Mouse (Mus musculus) C2C12 (cell line): ENCODE data around the gene 3110009E18Rik. TPM values are rescaled to one million over a fixed set of nuclear protein-coding genes. Genes with fewer than 3 reads are reported as not detected.

ENCODE experiments used
- H3K27me3 ChIP-seq: one replicate; pipeline ENCODE4 v1.6.1; 2011; ENCODE audit not compliant: control insufficient read depth, insufficient read depth, insufficient read length
- H3K36me3 ChIP-seq: one replicate; pipeline ENCODE4 v1.6.1; 2011; ENCODE audit not compliant: control insufficient read depth, insufficient read depth
- H3K4me3 ChIP-seq: one replicate; pipeline ENCODE4 v1.5.1; 2011; ENCODE audit warnings: mild to moderate bottlenecking, control low read depth; ENCODE audit not compliant: poor library complexity, insufficient read depth, severe bottlenecking
- H3K79me2 ChIP-seq: one replicate; pipeline ENCODE4 v1.6.1; 2011; ENCODE audit not compliant: control insufficient read depth, insufficient read depth
- H3K79me3 ChIP-seq: one replicate; pipeline ENCODE4 v1.6.1; 2011; ENCODE audit warnings: low read depth, control low read depth
- H3ac ChIP-seq: one replicate; pipeline ENCODE3; 2011; ENCODE audit warnings: low read depth; ENCODE audit not compliant: control insufficient read depth, insufficient read length
- CEBPB ChIP-seq: IDR thresholded peaks from one replicate; pipeline ENCODE4 v1.6.1; 2011; ENCODE audit warnings: low read depth, mild to moderate bottlenecking, control low read depth, moderate library complexity
- CTCF ChIP-seq: IDR thresholded peaks from one replicate; pipeline ENCODE4 v1.5.1; 2011; ENCODE audit not compliant: control insufficient read depth, insufficient read depth, insufficient read length
- FOSL1 ChIP-seq: IDR thresholded peaks from one replicate; pipeline ENCODE4 v1.8.0; 2011; ENCODE audit warnings: mild to moderate bottlenecking, low read length; ENCODE audit not compliant: poor library complexity, insufficient read depth, severe bottlenecking
- MAX ChIP-seq: IDR thresholded peaks from one replicate; pipeline ENCODE4 v1.6.1; 2011; ENCODE audit warnings: mild to moderate bottlenecking, control low read depth
- MYOD1 ChIP-seq: IDR thresholded peaks from one replicate; pipeline ENCODE4 v1.6.1; 2011; ENCODE audit warnings: low read depth; ENCODE audit not compliant: control insufficient read depth, insufficient read length
- MYOG ChIP-seq: IDR thresholded peaks from one replicate; pipeline ENCODE4 v1.6.1; 2011; ENCODE audit not compliant: control insufficient read depth, insufficient read length; ENCODE audit errors: extremely low read depth
- USF1 ChIP-seq: IDR thresholded peaks from one replicate; pipeline ENCODE4 v1.6.1; 2011; ENCODE audit warnings: low read depth, mild to moderate bottlenecking, control low read depth, moderate library complexity
- polyA plus RNA-seq: library from polyadenylated mRNA; unstranded; fragments of >200 nt; fragmentation: generic; extraction: Trizol; gene quantifications from one replicate; pipeline ENCODE4 v1.2.1, GENCODE M21; 2012; ENCODE audit warnings: missing spikeins

Gene 3110009E18Rik
- polyA plus RNA-seq, 1 experiment = 19.8 TPM

- no peaks in the 10 kb centered on the region for H3K79me3 ChIP-seq
- H3ac ChIP-seq = no peak overlapping the region
- TF ChIP-seq MAX (no peak), MYOD1 (no peak), USF1 (no peak)
- H3K79me2 ChIP-seq = no peaks in the 10 kb centered on the region
- H3K4me3 ChIP-seq = no peak overlapping the region
- no peaks in the 10 kb centered on the region for H3K36me3 ChIP-seq
- H3K27me3 ChIP-seq = no peaks in the 10 kb centered on the region
These were observed 69.3 kb downstream of the 3110009E18Rik start for GRCm38 (mm10) chr1:120190300-120190699.

GRCm38 (mm10) chr1:120190946-120191345, 70.0 kb downstream of the 3110009E18Rik start:
- Histone ChIP-seq H3K4me3 (no peak overlapping the region), H3ac (no peak overlapping the region), H3K27me3 (no peaks in the 10 kb centered on the region), H3K79me3 (no peaks in the 10 kb centered on the region), H3K79me2 (no peaks in the 10 kb centered on the region), H3K36me3 (no peaks in the 10 kb centered on the region)
- TF ChIP-seq FOSL1 (no peak), MYOD1 (no peak), CEBPB (no peak), MAX (no peak), CTCF (no peak)

DNA sequence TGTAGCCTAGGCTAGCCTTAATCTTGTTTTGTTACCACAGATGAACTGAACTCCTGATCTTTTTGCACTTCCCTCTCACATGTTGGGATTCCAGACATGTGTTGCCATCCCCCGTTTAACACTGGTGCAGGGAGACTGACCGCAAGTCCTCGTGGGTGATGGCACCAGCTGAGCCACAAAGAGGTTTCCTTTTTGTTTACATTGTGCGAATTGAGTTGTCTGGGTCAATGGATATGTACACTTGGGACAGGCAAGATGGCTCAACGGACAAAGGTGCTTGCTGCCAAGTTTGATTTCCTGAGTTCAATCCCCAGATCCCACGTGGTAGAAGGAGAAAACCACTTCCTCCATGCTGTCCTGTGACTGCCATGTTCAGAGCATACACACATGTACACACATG, 71.3 kb downstream of the 3110009E18Rik start:
- no peak for TF ChIP-seq CEBPB
- H3K4me3 ChIP-seq = no peak overlapping the region
- no peaks in the 10 kb centered on the region for H3K79me2 ChIP-seq
- no peak overlapping the region for H3ac ChIP-seq
- no peaks in the 10 kb centered on the region for H3K36me3 ChIP-seq
- H3K27me3 ChIP-seq = no peaks in the 10 kb centered on the region
- no peaks in the 10 kb centered on the region for H3K79me3 ChIP-seq

- Histone ChIP-seq H3K79me2 (no peaks in the 10 kb centered on the region), H3ac (no peak overlapping the region), H3K79me3 (no peaks in the 10 kb centered on the region), H3K4me3 (no peak overlapping the region), H3K27me3 (no peaks in the 10 kb centered on the region), H3K36me3 (no peaks in the 10 kb centered on the region)
- TF ChIP-seq MYOD1 (no peak), MAX (no peak), FOSL1 (no peak), CTCF (no peak), USF1 (no peak), MYOG (no peak), CEBPB (no peak)
These were observed 72.6 kb downstream of the 3110009E18Rik start for GRCm38 (mm10) chr1:120193586-120193985.

GRCm38 (mm10) chr1:120195947-120196346, 75.0 kb downstream of the 3110009E18Rik start:
- no peak overlapping the region for H3ac ChIP-seq
- H3K79me3 ChIP-seq = no peaks in the 10 kb centered on the region
- H3K4me3 ChIP-seq = no peak overlapping the region
- TF ChIP-seq FOSL1 (no peak), USF1 (no peak), CEBPB (no peak), CTCF (no peak), MYOG (no peak), MAX (no peak), MYOD1 (no peak)
- H3K27me3 ChIP-seq = no peaks in the 10 kb centered on the region
- H3K79me2 ChIP-seq = no peaks in the 10 kb centered on the region
- no peaks in the 10 kb centered on the region for H3K36me3 ChIP-seq

DNA sequence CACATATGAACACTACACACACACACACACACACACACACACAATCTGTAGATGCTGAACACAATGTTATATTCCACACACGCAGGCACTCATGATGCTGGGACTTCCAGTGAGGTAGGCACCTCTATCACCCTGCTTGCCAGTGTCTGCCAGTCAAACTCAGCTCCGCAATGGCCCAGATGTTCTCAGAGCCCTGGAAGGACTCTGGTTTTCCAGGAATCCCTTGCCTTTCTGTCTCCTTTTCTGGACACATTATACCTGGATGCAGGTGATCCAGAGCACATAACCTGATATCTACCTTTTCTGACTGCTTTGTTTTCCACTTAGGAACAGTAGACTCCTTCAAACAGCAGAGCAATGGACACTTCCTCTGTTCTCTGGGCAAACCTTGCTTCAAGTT, 75.7 kb downstream of the 3110009E18Rik start:
- Histone ChIP-seq H3K36me3 (no peaks in the 10 kb centered on the region), H3K27me3 (peaks cover 4% of the 10 kb centered on the region), H3K79me3 (no peaks in the 10 kb centered on the region), H3K4me3 (no peak overlapping the region), H3K79me2 (no peaks in the 10 kb centered on the region), H3ac (no peak overlapping the region)
- TF ChIP-seq CTCF (no peak), MYOG (no peak), USF1 (no peak), FOSL1 (no peak), CEBPB (no peak), MYOD1 (no peak), MAX (no peak)

DNA sequence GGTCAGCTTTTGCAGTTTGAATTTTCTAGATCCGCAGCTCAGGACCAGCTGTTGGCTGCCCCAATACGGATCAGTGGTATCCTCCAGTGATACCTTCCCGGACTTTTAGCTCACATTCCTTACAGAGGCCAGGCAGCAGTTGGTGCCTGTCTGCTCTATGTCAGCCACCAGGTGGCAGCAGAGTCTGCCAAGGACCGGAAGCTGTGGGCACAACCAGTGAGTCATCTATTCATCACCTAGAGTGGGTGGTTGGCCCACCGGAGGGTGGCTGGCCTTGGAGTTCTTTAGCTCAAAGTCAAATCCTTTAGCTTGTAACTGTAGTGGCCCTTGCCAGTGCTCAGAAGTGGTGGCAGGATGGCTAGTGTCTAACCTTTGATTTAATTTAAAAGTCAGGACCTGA, 76.2 kb downstream of the 3110009E18Rik start:
- no peaks in the 10 kb centered on the region for H3K79me2 ChIP-seq
- H3K79me3 ChIP-seq = no peaks in the 10 kb centered on the region
- H3ac ChIP-seq = no peak overlapping the region
- H3K27me3 ChIP-seq = peaks cover 4% of the 10 kb centered on the region
- peak; percentile 78 for TF ChIP-seq CTCF
- TF ChIP-seq MAX = no peak
- peak; percentile 54 for TF ChIP-seq FOSL1
- TF ChIP-seq MYOG = no peak
- TF ChIP-seq USF1 = no peak
- TF ChIP-seq MYOD1 = no peak
- TF ChIP-seq CEBPB = no peak
- H3K36me3 ChIP-seq = no peaks in the 10 kb centered on the region
- no peak overlapping the region for H3K4me3 ChIP-seq
